Mouse (Mus musculus): ENCODE results near the gene Gm21992. TPM values are rescaled to one million over a fixed set of nuclear protein-coding genes. Genes with fewer than 3 reads are reported as not detected.
"Not testable (repeated sequence)": the region's sequence is repeated elsewhere in the genome, so short reads cannot be mapped to it uniquely, and the experiment has no call there.

Gene Gm21992
- polyA plus RNA-seq, 1 experiment from 2014 or later, result 35.8 TPM

DNA sequence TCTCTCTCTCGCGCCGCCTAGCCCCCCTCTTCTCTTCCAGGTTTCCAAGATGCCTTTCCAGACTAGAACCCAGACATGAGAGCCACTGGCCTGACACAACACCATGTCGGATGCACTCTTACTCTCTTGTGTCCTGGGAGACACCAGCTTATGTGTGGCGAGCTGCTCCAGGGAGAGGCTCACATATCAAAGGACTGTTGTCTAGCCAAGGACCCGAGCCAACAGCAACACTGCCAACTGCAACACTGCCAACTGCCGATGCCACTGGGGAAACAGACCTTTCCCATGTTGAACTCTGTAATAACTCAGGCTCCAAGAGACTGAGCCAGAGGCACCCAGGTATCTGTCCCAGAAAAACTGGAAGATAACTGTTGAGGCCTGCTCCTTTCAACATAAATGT lies 17.7 kb upstream of the Gm21992 start:
- H3K36me3 ChIP-seq (ENCODE audit: control insufficient read depth, insufficient read depth, low read length), result peaks cover 11% of the 10 kb centered on the region
- no peaks in the 10 kb centered on the region for H3K9me3 ChIP-seq (ENCODE audit: control insufficient read depth, low read depth, low read length)
- WGBS, result 62% methylated on average over 7 of the region's 7 CpGs
- no peak for ATAC-seq (ENCODE audit: insufficient number of reproducible peaks, insufficient read depth, low FRiP score, low read depth)
- H3K4me3 ChIP-seq (ENCODE audit: low read depth, low read length), result no peak overlapping the region
- H3K4me2 ChIP-seq (replicated peaks; ENCODE audit: low read depth, low read length), result no peak overlapping the region
- H3K27ac ChIP-seq (ENCODE audit: low read length), result no peak overlapping the region
- no peak overlapping the region for H3K9ac ChIP-seq (replicated peaks; ENCODE audit: low read depth, low read length)
- no peaks in the 10 kb centered on the region for H3K27me3 ChIP-seq (ENCODE audit: control insufficient read depth, insufficient read depth, low read length)
- H3K4me1 ChIP-seq (ENCODE audit: control insufficient read depth, insufficient read depth, low read length), result no peaks in the 10 kb centered on the region

DNA sequence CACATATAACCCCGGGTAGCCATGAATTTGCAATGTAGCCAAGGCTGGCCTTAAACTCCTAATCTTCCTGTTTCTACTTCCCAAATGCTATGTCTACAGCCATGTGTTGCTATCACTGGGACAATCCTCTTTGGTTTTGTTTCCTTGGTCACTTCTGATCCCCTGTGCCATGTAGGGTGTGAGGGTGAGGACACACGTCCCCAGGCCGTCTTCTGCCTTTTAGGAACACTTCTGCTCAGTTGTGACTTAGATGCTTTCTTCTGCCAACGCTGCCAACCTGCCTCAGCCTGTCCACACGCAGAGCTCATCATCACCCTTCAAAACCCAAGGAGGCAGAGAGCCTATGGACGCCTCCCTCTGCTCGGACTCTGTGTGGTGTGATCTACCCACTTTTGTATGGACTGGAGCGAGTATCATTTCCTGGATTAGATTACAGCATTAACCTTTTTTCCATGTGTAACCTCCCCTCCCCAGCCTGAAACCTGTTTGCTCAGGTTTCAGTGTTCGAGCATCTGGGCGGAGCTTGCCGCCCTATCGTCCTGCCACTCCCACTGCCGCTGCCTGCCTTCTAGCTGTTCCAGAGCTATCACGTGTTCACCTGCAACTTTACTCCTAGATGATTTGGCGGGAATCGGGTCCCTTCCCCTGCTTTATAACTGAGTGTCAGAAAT lies 17.2 kb upstream of the Gm21992 start:
- Histone ChIP-seq H3K36me3 (ENCODE audit: control insufficient read depth, insufficient read depth, low read length) (peaks cover 11% of the 10 kb centered on the region), H3K9me3 (ENCODE audit: control insufficient read depth, low read depth, low read length) (no peaks in the 10 kb centered on the region), H3K27ac (ENCODE audit: low read length) (no peak overlapping the region), H3K4me2 (replicated peaks; ENCODE audit: low read depth, low read length) (no peak overlapping the region), H3K4me3 (ENCODE audit: low read depth, low read length) (no peak overlapping the region), H3K9ac (replicated peaks; ENCODE audit: low read depth, low read length) (no peak overlapping the region), H3K27me3 (ENCODE audit: control insufficient read depth, insufficient read depth, low read length) (no peaks in the 10 kb centered on the region), H3K4me1 (ENCODE audit: control insufficient read depth, insufficient read depth, low read length) (no peaks in the 10 kb centered on the region)
- ATAC-seq (ENCODE audit: insufficient number of reproducible peaks, insufficient read depth, low FRiP score, low read depth), result peak; percentile 75; the same call in 1 of the 2 replicates
- WGBS, result 45% methylated on average over 16 of the region's 16 CpGs

DNA sequence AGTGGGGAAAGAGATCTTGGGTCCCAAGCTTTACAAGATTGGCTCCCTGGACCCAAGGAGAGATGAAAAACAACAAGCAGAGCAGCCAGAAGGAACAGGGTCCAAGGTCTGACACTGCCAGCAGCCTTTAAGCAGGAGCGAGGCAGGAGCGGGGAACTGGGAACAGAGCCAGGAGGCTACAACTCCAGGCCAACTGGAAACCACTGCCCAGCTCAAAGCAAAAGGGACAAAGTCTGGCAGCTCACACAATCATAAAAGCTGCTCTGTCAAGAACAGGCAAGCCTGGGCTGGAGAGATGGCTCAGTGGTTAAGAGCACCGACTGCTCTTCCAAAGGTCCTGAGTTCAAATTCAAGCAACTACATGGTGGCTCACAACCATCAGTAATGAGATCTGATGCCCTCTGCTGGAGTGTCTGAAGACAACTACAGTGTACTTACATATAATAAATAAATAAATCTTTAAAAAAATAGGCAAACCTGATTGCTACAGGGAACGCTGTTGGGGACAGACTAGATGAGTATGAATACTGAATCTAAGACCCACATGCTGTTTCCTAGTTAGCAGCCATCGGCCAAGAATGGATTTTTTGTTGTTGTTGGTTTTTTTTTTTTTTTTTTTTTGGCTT lies 9.4 kb upstream of the Gm21992 start:
- Histone ChIP-seq H3K9me3 (ENCODE audit: control insufficient read depth, low read depth, low read length) (no peaks in the 10 kb centered on the region), H3K9ac (replicated peaks; ENCODE audit: low read depth, low read length) (no peak overlapping the region), H3K27me3 (ENCODE audit: control insufficient read depth, insufficient read depth, low read length) (no peaks in the 10 kb centered on the region), H3K4me3 (ENCODE audit: low read depth, low read length) (no peak overlapping the region), H3K36me3 (ENCODE audit: control insufficient read depth, insufficient read depth, low read length) (peaks cover 3% of the 10 kb centered on the region; the same call in 1 of the 2 replicates), H3K4me2 (replicated peaks; ENCODE audit: low read depth, low read length) (no peak overlapping the region), H3K4me1 (ENCODE audit: control insufficient read depth, insufficient read depth, low read length) (no peaks in the 10 kb centered on the region), H3K27ac (ENCODE audit: low read length) (no peak overlapping the region)
- peak; percentile 14; the same call in 1 of the 2 replicates for ATAC-seq (ENCODE audit: insufficient number of reproducible peaks, insufficient read depth, low FRiP score, low read depth)
- WGBS, result 75% methylated on average over 5 of the region's 5 CpGs

DNA sequence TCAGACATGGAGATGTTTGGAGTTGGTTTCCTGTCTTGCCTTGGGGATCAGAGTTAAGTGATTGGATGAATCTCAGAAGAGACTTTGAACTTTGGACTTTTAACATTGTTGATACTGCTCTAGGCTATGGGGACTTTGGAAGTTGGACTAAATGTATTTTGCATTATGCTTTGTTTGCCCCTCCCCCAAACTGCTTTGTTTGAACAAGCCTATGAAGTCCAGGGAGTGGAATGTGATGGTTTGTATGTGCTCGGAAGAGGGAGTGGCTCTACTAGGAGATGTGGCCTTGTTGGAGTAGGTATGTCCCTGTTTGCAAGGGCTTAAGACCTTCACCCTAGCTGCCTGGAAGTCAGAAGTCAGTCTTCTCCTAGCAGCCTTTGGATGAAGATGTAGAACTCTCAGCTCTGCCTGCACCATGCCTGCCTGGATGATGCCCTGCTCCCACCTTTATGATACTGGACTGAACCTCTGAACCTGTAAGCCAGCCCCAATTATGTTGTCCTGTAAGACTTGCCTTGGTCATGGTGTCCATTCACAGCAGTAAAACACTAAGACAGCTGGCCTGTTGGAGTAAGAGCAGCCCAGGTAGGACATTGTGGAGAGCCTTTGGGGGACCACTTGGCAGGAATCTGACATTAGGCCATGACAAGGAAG lies 5.9 kb upstream of the Gm21992 start:
- Histone ChIP-seq H3K4me3 (ENCODE audit: low read depth, low read length) (no peak overlapping the region), H3K4me1 (ENCODE audit: control insufficient read depth, insufficient read depth, low read length) (no peaks in the 10 kb centered on the region), H3K27me3 (ENCODE audit: control insufficient read depth, insufficient read depth, low read length) (no peaks in the 10 kb centered on the region), H3K9me3 (ENCODE audit: control insufficient read depth, low read depth, low read length) (no peaks in the 10 kb centered on the region), H3K4me2 (replicated peaks; ENCODE audit: low read depth, low read length) (no peak overlapping the region), H3K9ac (replicated peaks; ENCODE audit: low read depth, low read length) (no peak overlapping the region), H3K27ac (ENCODE audit: low read length) (no peak overlapping the region), H3K36me3 (ENCODE audit: control insufficient read depth, insufficient read depth, low read length) (no peaks in the 10 kb centered on the region)
- peak; percentile 49; the same call in 1 of the 2 replicates for ATAC-seq (ENCODE audit: insufficient number of reproducible peaks, insufficient read depth, low FRiP score, low read depth)
- WGBS, result 36% methylated on average over 1 of the region's 1 CpGs

DNA sequence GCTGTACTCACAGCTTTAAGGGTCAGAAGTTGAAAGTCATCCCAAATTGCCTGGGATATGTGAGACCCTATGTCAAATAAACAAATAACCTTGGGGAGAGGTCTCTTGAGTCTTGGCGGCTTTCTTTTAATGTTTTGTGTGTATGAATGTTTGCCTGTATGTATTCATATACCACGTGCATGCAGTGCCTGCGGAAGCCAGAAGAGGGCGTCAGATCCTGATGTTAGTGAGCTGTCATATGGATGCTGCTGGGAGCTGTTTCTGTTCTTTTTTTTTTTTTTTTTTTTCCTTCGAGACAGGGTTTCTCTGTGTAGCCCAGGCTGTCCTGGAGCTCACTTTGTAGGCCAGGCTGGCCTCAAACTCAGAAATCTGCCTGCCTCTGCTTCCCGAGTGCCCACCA lies 1.6 kb upstream of the Gm21992 start:
- ATAC-seq (ENCODE audit: insufficient number of reproducible peaks, insufficient read depth, low FRiP score, low read depth), result no peak
- H3K27ac ChIP-seq (ENCODE audit: low read length), result no peak overlapping the region
- H3K9me3 ChIP-seq (ENCODE audit: control insufficient read depth, low read depth, low read length), result no peaks in the 10 kb centered on the region
- H3K4me1 ChIP-seq (ENCODE audit: control insufficient read depth, insufficient read depth, low read length), result peaks cover 11% of the 10 kb centered on the region
- H3K9ac ChIP-seq (replicated peaks; ENCODE audit: low read depth, low read length), result no peak overlapping the region
- no peaks in the 10 kb centered on the region for H3K27me3 ChIP-seq (ENCODE audit: control insufficient read depth, insufficient read depth, low read length)
- H3K4me2 ChIP-seq (replicated peaks; ENCODE audit: low read depth, low read length), result no peak overlapping the region
- no peaks in the 10 kb centered on the region for H3K36me3 ChIP-seq (ENCODE audit: control insufficient read depth, insufficient read depth, low read length)
- H3K4me3 ChIP-seq (ENCODE audit: low read depth, low read length), result no peak overlapping the region
- WGBS, result 82% methylated on average over 6 of the region's 6 CpGs

DNA sequence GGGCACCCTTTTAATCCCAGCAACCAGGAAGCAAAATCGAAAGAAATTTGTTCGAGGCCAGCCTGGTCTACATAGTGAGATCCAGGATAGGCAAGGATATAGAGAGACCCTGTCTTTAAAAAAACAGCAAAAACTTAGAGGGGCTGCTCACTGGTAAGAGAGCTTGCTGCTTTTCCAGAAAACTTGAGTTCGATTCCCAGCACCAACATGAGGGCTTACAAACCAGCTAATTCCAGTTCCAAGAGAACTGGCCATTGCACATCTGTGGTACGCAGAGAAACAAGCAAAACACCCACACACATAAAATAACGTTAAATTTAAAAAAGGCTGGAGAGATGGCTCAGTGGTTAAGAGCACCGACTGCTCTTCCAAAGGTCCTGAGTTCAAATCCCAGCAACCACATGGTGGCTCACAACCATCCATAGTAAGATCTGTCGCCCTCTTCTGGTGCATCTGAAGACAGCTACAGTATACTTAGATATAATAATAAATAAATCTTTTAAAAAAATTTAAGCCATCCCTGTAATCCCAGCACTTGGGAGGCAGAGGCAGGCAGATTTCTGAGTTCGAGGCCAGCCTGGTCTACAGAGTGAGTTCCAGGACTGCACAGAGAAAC lies 1.0 kb upstream of the Gm21992 start:
- not testable (repeated sequence) for H3K9me3 ChIP-seq (ENCODE audit: control insufficient read depth, low read depth, low read length); ATAC-seq (ENCODE audit: insufficient number of reproducible peaks, insufficient read depth, low FRiP score, low read depth); H3K27me3 ChIP-seq (ENCODE audit: control insufficient read depth, insufficient read depth, low read length); H3K36me3 ChIP-seq (ENCODE audit: control insufficient read depth, insufficient read depth, low read length)
- WGBS, result 77% methylated on average over 8 of the region's 8 CpGs
- Histone ChIP-seq H3K9ac (replicated peaks; ENCODE audit: low read depth, low read length) (peak overlapping the region; percentile 71; the same call in 1 of the 2 replicates), H3K4me3 (ENCODE audit: low read depth, low read length) (peak overlapping the region; percentile 93), H3K27ac (ENCODE audit: low read length) (peak overlapping the region; percentile 95), H3K4me2 (replicated peaks; ENCODE audit: low read depth, low read length) (peak overlapping the region; percentile 46), H3K4me1 (ENCODE audit: control insufficient read depth, insufficient read depth, low read length) (peaks cover 11% of the 10 kb centered on the region)

DNA sequence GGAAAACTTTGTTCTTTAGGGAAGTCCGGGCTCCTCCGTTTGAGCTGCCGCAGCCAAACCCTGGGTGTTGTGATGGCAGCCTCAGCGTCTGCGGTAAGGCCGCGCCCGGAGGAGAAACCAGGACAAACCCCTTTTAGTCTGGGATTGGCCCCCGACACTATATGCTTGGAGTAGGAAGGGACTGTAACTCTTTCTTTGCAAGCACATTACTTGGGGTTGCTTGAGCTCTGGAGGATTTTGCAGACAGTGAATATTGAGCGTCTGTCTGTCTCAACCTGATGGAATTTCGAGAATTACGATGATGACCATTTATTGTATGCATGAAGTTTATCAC lies 464 bp upstream of the Gm21992 start:
- Histone ChIP-seq H3K36me3 (ENCODE audit: control insufficient read depth, insufficient read depth, low read length) (no peaks in the 10 kb centered on the region), H3K4me3 (ENCODE audit: low read depth, low read length) (peak overlapping the region; percentile 93), H3K9me3 (ENCODE audit: control insufficient read depth, low read depth, low read length) (no peaks in the 10 kb centered on the region), H3K27ac (ENCODE audit: low read length) (peak overlapping the region; percentile 95), H3K4me2 (replicated peaks; ENCODE audit: low read depth, low read length) (peak overlapping the region; percentile 46), H3K4me1 (ENCODE audit: control insufficient read depth, insufficient read depth, low read length) (peaks cover 11% of the 10 kb centered on the region), H3K9ac (replicated peaks; ENCODE audit: low read depth, low read length) (peak overlapping the region; percentile 71), H3K27me3 (ENCODE audit: control insufficient read depth, insufficient read depth, low read length) (no peaks in the 10 kb centered on the region)
- 3% methylated on average over 12 of the region's 12 CpGs for WGBS
- no peak; the same call in 1 of the 2 replicates for ATAC-seq (ENCODE audit: insufficient number of reproducible peaks, insufficient read depth, low FRiP score, low read depth)

DNA sequence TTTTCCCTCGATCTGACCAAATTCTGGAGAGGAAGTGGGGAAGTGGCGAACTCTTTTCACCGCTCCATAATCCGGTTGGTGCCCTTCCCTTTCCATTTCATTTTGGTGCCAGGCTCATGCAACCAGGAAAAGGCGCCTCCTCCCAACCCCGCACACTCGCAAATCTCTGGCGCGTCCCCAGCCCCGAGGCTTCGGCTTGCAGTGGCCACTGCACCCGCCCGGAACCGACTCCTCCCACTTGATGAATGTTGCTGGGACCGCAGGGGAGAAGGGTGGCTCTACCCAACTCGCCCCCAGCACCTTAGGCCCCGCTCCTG lies 708 bp downstream of the Gm21992 start:
- Histone ChIP-seq H3K36me3 (ENCODE audit: control insufficient read depth, insufficient read depth, low read length) (no peaks in the 10 kb centered on the region), H3K4me2 (replicated peaks; ENCODE audit: low read depth, low read length) (peak overlapping the region; percentile 91), H3K4me1 (ENCODE audit: control insufficient read depth, insufficient read depth, low read length) (peaks cover 11% of the 10 kb centered on the region), H3K27me3 (ENCODE audit: control insufficient read depth, insufficient read depth, low read length) (no peaks in the 10 kb centered on the region), H3K9me3 (ENCODE audit: control insufficient read depth, low read depth, low read length) (no peaks in the 10 kb centered on the region), H3K9ac (replicated peaks; ENCODE audit: low read depth, low read length) (peak overlapping the region; percentile 76), H3K4me3 (ENCODE audit: low read depth, low read length) (peak overlapping the region; percentile 93), H3K27ac (ENCODE audit: low read length) (peak overlapping the region; percentile 95)
- WGBS, result under 1% methylated on average over 17 of the region's 17 CpGs
- no peak for ATAC-seq (ENCODE audit: insufficient number of reproducible peaks, insufficient read depth, low FRiP score, low read depth)
